Mouse (Mus musculus): ENCODE results near the gene Sh3bp5.

- no peak for TF ChIP-seq CTCF (IDR thresholded peaks at IDR 0.05; ENCODE audit: low read depth, low read length)
- no peak for TF ChIP-seq POLR2A (IDR thresholded peaks at IDR 0.05; ENCODE audit: borderline replicate concordance, low read depth, low read length)
These were observed 42.9 kb downstream of the Sh3bp5 start for GRCm38 (mm10) chr14:31392873-31393545.

All from bone marrow macrophage, adult 2 months (primary cell).